Mouse (Mus musculus) heart, adult 2 months (tissue): ENCODE results near the gene Ccl1.

ENCODE experiments used
- CTCF ChIP-seq: fragments of 200-600 bp; IDR thresholded peaks from 2 replicates; pipeline ENCODE4 v1.8.1; 2022; ENCODE audit warnings: antibody characterized with exemption, mild to moderate bottlenecking, moderate library complexity
- POLR2A ChIP-seq: fragments of 200-500 bp; IDR thresholded peaks from 2 replicates; pipeline ENCODE4 v1.6.1; 2011; ENCODE audit warnings: mild to moderate bottlenecking, low read depth, low read length, control low read depth; ENCODE audit not compliant: insufficient read depth

GRCm38 (mm10) chr11:82340900-82341299, 35.4 kb upstream of the Ccl1 start:
- TF ChIP-seq CTCF (no peak), POLR2A (no peak)
